Mouse (Mus musculus) retina, postnatal 7 days (tissue): ENCODE measurements around the gene Cox4i2.

Experiments
- DNase-seq: peaks from one replicate; pipeline ENCODE4 v3.0.0-alpha.2; 2012; ENCODE audit warnings: low read depth, low spot score

The Cox4i2 gene

DNA sequence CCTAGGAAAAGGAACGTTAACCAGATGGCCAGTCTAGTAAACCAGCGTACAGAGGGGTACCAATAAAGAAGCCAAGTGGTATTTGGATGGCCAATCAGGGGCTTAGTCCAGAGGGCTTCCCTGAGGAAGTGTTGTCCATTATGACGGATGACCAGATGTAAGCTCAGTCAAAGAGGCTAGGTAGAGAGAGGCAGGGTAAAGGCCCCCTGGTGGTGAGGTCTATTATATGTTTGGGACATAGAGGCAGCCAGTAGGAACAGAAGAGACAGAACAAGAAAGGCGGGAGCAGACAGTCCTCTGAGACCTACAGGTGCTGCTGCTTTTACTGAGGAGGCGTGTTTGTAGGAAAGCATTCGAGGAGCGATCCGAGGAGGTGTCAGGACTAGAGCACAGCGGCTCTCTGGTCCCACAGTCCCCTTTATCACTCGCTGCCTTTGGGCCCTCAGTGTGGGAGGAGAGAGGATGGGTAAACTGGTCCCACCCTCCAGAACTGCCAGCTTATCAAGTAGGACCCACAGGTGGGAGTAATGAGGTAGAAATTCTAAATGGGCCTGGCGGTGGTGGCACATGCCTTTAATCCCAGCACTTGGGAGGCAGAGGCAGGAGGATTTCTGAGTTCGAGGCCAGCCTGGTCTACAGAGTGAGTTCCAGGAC is 13.8 kb downstream of the Cox4i2 start:
- no peak for DNase-seq

DNA sequence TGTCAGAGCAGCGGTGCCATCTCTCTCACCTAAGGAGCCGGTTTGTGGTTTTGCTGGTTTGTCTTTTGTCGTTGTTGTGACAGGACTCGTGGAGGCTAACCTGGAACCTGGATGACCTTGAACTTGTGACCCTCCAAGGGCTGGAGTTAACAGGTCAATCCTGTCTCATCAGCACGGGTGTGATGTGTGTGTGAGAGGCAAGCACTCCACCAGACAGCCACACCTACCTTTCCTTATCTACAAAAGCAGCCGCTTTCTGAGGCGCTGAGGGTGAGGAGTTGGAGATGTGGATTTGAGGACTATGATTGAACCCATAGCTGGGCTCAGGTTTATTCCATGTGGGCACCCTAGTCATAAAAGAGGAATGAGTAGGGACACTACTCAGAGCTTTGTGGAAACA is 15.7 kb downstream of the Cox4i2 start:
- DNase-seq = no peak

DNA sequence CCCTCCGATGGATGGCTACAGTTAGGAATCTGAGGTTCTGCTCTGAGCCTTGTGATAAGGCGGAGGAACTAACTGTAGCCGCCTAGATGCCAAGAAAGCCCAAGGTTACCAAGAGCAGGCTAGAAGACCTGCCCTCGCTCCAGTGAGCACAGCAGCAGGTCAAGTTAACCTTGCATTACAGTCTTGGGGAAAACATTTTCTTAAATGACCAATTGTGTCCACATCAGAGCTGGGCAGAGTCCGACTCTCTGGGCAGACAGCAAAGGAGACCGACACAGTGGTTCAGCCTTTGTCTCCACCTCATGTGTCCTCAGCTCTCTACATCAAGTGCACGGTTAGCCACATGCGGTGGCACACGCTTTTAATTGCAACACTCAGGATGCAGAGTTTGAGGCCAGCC is 17.6 kb downstream of the Cox4i2 start:
- no peak for DNase-seq

DNA sequence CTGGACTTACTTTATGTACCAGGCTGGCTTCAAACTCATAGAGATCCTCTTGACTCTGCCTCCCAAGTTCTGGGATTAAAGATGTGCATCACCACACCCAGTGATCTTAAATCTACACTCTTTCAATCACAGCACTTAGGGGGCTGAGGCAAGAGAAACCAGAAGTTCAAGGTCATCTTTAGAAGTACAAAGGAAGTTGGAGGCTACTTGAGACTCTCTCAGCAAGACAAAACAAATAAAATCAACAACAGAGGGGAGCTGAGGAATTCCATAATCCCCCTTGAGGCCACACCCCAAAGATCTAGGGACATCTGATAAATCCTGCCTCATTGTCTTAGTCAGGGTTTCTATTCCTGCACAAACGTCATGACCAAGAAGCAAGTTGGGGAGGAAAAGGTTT is 18.3 kb downstream of the Cox4i2 start:
- DNase-seq = no peak

DNA sequence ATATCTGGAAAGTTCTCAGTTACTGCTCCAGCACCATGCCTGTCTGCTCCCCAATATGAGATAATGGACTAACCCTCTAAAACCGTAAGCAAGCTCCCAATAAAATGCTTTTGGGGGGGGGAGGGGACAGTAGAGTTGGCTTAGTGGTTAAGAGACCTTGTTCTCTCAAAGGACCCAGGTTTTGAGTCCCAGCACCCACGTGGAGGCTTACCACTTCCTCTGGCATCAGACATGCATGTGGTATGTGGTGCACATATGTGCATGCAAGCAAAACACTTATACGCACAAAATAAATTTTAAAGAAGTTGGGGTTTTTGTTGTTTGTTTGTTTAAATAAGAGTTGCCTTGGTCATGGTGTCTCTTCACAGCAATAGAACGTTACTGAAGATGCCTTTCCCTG is 21.4 kb downstream of the Cox4i2 start:
- no peak for DNase-seq

DNA sequence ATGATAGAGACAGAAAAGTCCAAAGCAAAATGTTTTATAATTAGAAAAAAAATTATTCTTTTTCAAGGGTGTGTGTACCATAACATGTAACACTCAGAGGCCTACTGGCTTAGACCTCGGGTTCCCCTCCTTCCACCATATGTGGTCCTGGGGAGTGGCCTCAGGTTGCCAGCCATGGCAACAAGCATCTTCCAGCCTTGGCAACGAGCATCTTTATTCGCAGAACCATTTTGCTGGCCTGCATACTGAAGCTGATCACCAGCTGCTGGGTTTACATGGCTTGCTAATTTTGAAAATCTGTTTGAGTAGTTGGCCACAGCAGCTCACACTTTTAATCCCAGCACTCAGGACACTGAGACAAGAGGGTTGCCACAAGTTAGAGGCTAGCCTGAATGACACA is 22.0 kb downstream of the Cox4i2 start:
- DNase-seq = no peak

DNA sequence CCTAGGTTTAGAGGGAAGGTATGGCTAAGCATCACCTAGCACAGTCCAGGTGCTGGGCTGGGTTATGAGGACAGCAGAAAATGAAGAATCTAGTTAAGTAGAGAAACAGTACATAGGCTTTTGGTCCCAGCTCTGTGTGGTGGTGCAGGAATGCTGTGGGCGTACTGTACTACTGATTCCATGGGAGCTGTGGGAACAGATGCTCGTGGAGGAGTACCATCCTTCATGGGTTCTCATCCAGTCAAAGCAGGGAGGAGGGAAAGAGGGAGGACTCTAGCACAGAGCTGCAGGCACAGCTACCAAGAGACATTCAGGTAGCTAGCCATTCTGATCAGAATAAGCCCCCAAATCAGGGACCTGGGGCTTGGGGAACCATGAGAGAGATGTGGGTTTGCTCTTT is 22.5 kb downstream of the Cox4i2 start:
- DNase-seq = no peak

DNA sequence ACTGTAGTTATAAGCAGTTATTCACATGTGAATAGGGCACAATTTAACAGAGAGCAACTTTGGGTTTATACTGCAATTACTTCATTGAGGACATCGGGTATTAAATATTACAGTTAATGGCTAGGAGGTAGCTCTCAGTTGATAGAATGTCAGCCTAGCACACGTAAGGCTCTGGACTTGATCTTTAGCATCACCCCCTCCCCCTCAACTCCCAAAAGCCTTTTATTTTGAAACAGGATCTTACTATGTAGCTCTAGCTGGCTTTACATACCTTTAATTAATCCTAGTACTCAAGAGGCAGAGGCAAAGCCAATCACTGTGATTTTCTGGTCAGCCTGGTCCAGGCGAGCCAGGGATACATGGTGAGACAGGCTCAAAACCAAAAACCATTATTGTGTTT is 23.1 kb downstream of the Cox4i2 start:
- DNase-seq = no peak

DNA sequence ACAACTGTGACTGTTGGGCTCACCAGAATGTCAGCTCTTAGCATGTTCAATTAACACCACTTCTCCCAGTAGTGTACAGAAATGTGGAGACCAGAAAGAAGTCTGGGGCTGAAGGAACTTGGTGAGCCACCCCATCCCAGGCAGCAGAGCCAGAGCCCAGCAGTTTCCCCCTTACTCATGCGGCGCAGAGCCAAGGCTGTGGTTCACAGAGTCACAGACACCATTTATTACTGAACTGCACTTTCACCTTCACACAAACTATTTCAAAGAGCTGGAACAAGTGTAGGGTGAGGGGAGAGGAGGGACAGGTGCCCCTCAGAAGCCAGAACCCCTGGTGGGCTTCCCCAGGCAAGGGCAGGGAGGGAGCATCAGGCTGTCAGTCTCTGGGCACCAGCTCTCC is 26.5 kb downstream of the Cox4i2 start:
- no peak for DNase-seq

DNA sequence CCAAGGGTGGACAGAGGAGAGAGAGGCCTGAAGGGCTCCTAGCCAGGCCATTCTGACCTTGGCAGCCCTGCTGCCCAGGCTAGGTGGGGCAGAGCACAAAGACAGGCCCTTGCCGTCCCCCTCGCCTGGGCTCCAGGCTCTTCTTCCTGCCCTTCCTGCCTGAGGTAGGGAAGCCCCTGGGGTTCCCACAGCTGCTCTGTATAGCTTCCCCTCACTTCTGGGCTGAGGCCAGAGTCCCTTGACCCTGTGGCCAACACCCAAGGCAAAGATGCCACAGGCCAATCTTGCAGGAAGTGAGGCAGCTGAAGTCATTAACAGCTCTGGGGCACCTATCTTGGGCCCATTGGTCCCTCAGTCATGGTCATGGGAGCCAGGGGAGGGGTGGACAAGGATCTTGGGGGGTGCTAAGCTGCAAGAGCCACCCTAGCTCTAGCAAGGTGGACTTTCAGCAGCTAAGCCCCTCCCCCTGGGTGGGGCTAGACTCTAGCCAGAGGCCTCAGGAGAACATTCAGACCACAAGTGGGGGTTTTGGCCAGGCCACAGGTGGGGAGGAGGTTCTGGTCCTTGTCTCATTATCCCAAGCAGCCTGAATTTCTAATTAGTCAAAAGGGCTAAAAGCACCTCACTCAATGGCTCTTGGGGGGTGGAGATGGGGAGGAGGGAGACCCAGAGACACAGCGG is 27.2 kb downstream of the Cox4i2 start:
- no peak for DNase-seq

DNA sequence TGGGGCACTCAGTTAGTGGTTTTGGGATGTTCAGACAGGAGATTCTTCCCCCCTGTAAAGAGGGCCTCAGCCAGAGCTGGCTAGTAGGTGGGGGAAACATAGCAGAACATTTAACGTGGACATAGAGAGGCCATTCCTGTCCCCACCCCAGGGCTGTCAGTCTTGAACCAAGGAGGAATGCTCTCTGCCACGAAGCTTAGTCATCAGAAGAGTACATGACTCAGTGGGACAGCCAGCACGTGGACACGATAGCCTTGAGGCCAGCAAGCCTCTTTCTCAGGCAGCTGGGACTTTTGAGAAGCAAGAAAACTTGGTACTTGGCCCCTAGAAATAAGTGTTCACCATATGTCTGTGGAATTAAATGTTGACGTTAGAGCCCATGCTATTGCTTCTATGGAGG is 28.7 kb downstream of the Cox4i2 start:
- DNase-seq = no peak

DNA sequence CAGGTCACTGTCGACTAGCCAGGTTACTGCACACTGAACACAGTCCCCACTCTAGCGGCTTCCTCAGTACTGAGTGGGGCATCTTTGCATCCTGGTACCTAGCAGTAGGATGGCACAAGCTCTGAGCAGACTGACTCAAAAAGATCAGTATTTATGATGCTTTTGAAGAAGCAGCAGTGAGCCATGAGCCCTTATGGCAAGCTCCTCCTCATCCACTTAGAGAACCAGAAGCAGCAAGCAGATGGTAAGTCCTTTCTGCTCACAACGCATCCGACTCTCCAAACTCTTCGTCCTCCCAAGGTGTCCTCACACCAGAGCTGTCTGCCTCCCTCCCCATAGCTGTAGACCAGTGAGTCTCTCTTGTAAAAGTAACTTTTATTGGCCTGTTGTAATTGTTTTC is 29.3 kb downstream of the Cox4i2 start:
- no peak for DNase-seq

DNA sequence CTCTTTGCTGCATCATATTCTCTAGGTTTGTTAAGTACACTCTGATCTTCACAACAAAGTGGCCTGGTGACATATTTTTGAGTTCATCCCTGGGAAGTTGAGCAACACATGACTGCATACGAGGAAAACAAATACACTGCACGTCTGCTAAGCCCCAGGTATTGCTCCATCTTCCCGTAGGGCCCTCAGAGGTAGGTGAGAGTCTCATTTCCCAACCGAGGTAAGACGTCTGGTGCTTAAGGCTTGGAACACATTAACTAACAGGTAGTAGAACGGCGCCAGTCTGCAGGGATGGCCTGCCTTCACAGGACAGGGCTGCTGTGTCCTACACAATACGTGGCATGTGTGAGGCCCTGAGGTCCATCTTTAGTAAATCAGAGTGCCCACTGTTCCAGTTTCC is 30.7 kb downstream of the Cox4i2 start:
- no peak for DNase-seq

DNA sequence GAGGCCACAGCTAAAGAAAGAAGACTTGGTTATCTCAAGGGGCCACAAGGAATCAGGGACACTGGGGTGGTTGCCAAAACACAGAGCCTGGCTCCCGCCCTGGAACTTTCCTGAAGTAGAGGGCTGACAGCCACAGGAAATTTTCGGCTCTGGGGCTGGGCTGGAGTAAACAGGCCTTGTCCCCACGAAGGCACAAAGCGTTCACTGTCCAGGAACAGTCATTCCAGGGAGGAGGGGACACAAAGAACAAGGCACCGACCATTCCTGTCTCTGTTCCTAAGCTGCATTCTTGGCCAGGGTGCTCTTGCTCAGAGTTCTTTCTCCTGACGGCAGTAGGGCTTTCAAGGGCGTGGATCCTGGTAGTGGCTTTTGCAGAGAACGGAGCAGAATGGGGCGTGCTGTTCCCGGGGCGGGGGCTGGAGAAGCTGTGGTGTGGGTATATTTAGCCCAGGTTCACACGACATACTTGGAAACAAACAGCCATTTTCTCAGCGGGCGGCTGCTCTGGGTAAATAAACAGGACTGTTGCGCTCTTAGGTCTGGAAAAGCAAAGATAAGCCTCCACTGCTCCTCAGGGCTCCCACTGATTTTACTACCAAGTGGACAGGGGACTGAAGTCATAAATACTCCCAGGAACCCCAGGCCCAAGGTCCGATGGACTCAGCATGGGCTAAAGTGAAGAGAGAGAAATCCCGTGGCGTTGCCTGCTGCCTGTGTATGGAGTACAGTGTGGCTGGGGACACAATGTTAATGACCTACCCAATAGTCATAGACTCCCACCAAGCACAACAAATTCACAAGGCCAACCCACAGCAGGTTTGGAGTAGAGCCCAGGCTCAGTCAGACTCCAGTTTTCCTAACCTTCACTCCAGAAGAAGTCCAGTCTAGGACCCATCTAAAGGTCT is 31.7 kb downstream of the Cox4i2 start:
- DNase-seq = no peak

DNA sequence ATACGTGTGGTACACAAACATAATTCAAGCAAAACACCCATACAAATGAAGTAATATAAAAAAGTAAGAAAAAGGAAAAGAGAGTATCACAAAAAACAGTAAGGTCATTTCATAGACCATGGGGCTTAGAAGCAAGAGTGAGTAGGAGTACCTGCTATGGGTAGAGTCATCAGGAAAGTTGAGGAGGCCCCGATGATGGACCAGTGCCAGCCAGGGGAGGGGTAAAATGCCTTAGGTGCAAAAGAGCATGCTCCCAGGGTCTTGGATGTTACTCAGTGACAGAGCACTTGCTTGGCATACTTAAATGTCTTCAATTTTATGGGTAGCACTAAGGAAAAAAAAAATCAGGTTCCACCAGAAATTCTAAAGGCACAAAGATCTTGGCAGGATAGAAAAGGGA is 33.2 kb downstream of the Cox4i2 start:
- no peak for DNase-seq

DNA sequence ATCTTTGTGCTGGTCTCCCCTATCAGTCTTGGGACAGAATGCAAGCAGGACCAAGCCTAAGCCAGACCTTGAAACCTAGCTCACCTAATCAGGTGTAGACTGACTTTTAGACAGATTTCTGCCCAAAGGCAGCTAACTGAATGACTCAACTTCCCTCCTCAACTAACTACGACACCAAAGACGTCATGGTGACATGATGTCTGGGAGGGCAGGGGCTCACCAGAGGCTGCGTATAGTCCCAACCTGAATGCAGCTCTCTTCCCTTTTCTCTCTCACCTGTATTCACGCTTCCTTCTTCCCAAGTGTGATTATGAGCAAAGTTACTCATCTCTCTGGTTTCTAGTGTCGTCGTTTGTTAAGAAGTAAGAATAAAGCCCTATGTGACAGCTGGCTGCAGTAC is 33.6 kb downstream of the Cox4i2 start:
- no peak for DNase-seq

DNA sequence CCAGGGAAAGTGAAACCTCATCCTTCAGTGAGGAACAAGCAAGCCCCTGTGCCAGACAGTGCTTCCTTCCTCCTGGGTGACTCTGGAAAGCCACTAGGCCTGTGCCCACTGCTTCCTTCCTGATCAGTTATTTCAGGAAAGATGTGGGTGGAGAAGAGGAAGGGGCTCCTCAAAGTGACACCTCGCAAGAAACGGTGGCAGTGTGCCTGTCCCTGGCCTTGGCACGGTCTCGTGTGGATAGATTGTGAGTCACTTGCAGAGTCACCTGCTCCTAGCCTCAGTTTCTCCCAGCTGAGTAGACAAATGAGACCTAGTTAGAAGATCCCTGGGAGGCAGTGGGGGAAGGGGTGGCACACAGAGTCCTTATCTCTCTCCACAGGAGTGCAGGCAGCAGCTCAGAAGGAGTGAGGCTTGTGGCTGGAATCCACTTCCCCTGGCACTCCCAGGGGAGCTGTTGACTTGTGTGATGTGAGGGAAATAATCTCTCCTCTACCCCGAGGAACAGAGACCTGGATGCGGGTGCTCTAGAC is 35.0 kb downstream of the Cox4i2 start:
- DNase-seq = no peak

DNA sequence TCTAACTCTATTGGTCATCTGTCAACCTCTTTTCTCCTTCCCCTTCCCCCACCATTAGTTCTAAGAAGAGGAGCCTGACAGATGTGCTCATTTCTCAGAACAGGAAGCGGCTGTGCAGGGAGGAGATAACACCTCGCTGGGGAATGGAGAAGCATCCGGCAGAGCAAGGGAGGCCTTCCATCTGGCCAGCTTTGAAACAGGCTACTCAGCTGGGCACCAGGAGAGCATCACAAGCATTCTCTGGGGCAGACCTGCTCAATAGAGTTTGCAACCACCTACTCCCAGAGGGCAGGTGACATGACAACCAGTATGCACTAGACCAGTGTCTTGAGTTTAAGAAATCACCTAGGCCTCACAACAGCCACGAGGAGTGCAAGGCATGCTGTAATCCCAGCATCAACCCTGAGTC is 35.6 kb downstream of the Cox4i2 start:
- DNase-seq = no peak

DNA sequence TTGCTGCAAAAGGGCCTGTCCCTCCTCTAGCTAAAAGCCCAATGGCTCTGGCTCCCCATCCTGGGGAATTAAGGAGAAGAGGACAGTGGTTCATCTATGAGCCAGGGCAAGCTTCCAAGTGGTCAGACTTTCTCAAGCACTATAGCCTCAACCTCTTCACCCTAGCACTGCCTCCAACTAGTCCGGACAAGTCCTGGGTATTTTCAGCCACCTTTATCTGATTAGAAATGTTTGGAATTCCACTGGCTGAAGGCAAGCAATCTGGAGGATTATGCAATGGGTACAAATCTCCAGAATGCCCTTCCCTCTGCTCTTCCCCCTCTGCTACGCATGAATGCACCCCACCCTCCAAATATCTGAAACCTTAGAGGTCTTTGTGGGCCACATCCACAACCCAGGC is 38.5 kb downstream of the Cox4i2 start:
- DNase-seq = no peak

DNA sequence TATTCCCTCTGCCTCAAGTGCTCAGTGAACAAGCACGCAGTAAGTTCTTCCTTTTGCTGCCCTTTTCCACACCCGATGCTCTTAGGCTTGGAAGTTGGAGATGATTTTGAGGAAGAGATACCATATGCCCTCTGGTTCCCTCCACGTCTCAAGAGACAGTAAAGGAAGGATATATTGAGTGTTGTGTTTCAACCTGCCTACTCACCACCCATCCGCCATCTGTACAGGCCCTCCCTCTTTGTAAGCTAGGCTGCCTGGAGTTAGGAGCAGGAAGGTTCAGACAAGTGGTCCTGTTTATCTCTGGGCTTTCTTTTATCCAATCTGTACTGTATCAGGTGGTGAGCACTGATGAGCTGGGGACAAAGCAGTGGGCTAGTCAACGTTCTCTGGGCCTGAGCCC is 39.4 kb downstream of the Cox4i2 start:
- no peak for DNase-seq

DNA sequence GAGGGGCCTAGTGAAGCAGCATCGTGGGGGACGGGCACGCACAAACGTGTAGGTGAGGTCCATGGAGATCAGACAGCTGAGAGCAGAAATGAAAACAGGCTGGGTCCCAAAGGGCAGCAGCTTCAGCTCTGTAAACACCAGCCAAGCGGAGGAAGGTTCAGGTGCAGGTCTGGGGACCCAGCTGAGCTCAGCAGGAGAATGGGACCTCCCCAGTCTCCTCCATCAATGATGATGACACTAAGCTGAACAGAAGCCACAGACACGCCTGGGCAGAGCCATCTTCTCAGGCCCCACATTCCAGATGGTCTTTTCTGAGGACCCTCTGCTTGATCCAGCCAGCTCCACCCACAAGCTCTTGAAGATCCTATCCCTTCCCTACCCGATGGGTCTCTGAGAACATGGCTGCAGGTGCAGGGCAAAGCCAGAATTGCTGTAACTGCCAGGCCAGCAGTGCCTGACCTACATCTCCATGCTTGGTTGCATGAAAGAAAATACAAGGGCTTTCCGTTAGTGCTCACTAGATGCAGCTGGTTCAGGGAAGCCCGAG is 40.4 kb downstream of the Cox4i2 start:
- DNase-seq = no peak

DNA sequence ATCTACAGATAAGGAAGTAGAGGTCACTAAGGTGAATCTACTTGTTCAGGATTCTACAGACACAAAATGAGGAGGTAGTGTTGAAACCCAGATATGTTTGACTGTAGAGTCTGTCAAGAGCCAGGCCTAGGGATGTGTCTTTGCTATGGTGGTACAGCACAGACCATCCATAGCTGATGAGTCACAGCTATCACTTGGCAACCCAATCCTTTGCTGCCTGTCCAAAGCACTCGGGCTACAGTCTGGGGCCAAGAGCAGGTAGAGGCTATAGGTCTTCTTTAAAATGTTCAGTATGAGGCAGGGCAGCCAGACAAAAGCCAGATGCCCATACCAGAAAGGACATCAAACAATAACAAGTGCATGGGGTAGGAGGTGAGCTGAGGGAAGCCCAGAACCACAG is 43.6 kb downstream of the Cox4i2 start:
- no peak for DNase-seq
